ENCODE assay signal across 23 mouse cellular contexts in genomic region chr11:73185872-73186615, GRCm38 (mm10). TPM values are rescaled to one million over a fixed set of nuclear protein-coding genes. Genes with fewer than 3 reads are reported as not detected.
"Had no signal": no experiment of that assay in that cellular context is flagged by ENCODE, and none has a peak within 500 bp of the region (broad histone marks: within the 10 kb centered on the region; RNA-seq: fewer than 3 reads in every experiment).

No protein-coding gene starts in this region.

- H3K27me3 ChIP-seq: kidney, embryonic 15.5 days; limb, embryonic 13.5 days; liver, embryonic 12.5 days; liver, embryonic 15.5 days; lung, embryonic 15.5 days; midbrain, embryonic 13.5 days; neural tube, embryonic 12.5 days; neural tube, embryonic 15.5 days; stomach, embryonic 15.5 days had no signal

- H3K9ac ChIP-seq: kidney, embryonic 15.5 days; limb, embryonic 13.5 days; liver, embryonic 12.5 days; liver, embryonic 15.5 days; lung, embryonic 15.5 days; midbrain, embryonic 13.5 days; neural tube, embryonic 12.5 days; neural tube, embryonic 15.5 days; stomach, embryonic 15.5 days had no signal

- H3K4me2 ChIP-seq: kidney, embryonic 15.5 days; limb, embryonic 13.5 days; liver, embryonic 12.5 days; liver, embryonic 15.5 days; lung, embryonic 15.5 days; midbrain, embryonic 13.5 days; neural tube, embryonic 12.5 days; neural tube, embryonic 15.5 days; stomach, embryonic 15.5 days had no signal

- DNase-seq: kidney, adult 2 months; kidney, postnatal 10 days; kidney, postnatal 36 days; layer of hippocampus, postnatal 36 days; liver; lung, adult 18-20 months; right cerebral cortex, adult 18-20 months; right cerebral cortex, postnatal 14 days; spleen, adult 18-20 months; thymus, postnatal 25 days had no signal

- H3K27ac ChIP-seq: kidney, embryonic 15.5 days; limb, embryonic 10.5 days; limb, embryonic 13.5 days; liver, embryonic 12.5 days; liver, embryonic 15.5 days; lung, embryonic 15.5 days; midbrain, embryonic 10.5 days; midbrain, embryonic 13.5 days; neural tube, embryonic 12.5 days; neural tube, embryonic 15.5 days; stomach, embryonic 15.5 days had no signal

- H3K9me3 ChIP-seq: kidney, embryonic 15.5 days; limb, embryonic 10.5 days; limb, embryonic 13.5 days; liver, embryonic 12.5 days; liver, embryonic 15.5 days; lung, embryonic 15.5 days; midbrain, embryonic 10.5 days; midbrain, embryonic 13.5 days; neural tube, embryonic 12.5 days; neural tube, embryonic 15.5 days; stomach, embryonic 15.5 days had no signal

- H3K4me1 ChIP-seq: kidney, embryonic 15.5 days; limb, embryonic 10.5 days; limb, embryonic 13.5 days; liver, embryonic 12.5 days; liver, embryonic 15.5 days; lung, embryonic 15.5 days; midbrain, embryonic 10.5 days; midbrain, embryonic 13.5 days; neural tube, embryonic 12.5 days; neural tube, embryonic 15.5 days; stomach, embryonic 15.5 days had no signal

- H3K4me3 ChIP-seq: kidney, embryonic 15.5 days; limb, embryonic 10.5 days; limb, embryonic 13.5 days; liver, embryonic 12.5 days; liver, embryonic 15.5 days; lung, embryonic 15.5 days; midbrain, embryonic 10.5 days; midbrain, embryonic 13.5 days; neural tube, embryonic 12.5 days; neural tube, embryonic 15.5 days; stomach, embryonic 15.5 days had no signal

- ATAC-seq: intestine, embryonic 16.5 days; liver, embryonic 12.5 days; midbrain, embryonic 13.5 days; midbrain, embryonic 16.5 days had no signal

RNA-seq across cellular contexts. Expression of gene P2rx5, which starts 25.8 kb away (rescaled TPM):
- polyA plus RNA-seq: intestine, embryonic 16.5 days had no signal
